Mouse (Mus musculus): ENCODE measurements around the gene Vps13d. TPM values are rescaled to one million over a fixed set of nuclear protein-coding genes. Genes with fewer than 3 reads are reported as not detected.

Vps13d gene
- total and polyA plus RNA-seq, 3 experiments = 9.4 to 9.8 (median 9.7) TPM

- no peak overlapping the region for H3K4me3 ChIP-seq (replicated peaks in 1 of 3; ENCODE audit: low read depth in 2 of 3, low read length in 2 of 3, poor library complexity in 1 of 3)
- peaks cover 8 to 13% of the 10 kb centered on the region in 2 experiments for H3K36me3 ChIP-seq (replicated peaks in 1 of 2; ENCODE audit: control insufficient read depth in 1 of 2, insufficient read depth in 1 of 2, low read length in 1 of 2)
- no peak overlapping the region for H3K4me2 ChIP-seq (ENCODE audit: insufficient read depth, low read depth, poor library complexity, severe bottlenecking)
- no peaks in the 10 kb centered on the region for H3K9me3 ChIP-seq (replicated peaks; ENCODE audit: low read length)
- H3K79me2 ChIP-seq (replicated peaks; ENCODE audit: control insufficient read depth, extremely low read depth, insufficient read depth, poor library complexity, severe bottlenecking) = no peaks in the 10 kb centered on the region
- in situ Hi-C loops (cut with MboI; ENCODE audit: low pct_ligation_motif_present, low pct_unique_long_range_greater_than_20kb, low sequenced_read_pairs) (no loop called here), dilution Hi-C loops (cut with MboI; ENCODE audit: extremely low pct_ligation_motif_present, extremely low pct_unique_long_range_greater_than_20kb, low sequenced_read_pairs) (no loop called here)
- DNase-seq (ENCODE audit: extremely low read depth) = peak; percentile 27
- H3K27me3 ChIP-seq (replicated peaks) = no peaks in the 10 kb centered on the region
- H3K27ac ChIP-seq (ENCODE audit: insufficient read depth, low read depth) = no peak overlapping the region
- no peak overlapping the region for H3K9ac ChIP-seq (ENCODE audit: insufficient read depth, low read depth)
- no peak for TF ChIP-seq ELF1 (IDR thresholded peaks at IDR 0.05; ENCODE audit: low read depth, low read length)
- no peak for TF ChIP-seq CHD2 (IDR thresholded peaks at IDR 0.05; ENCODE audit: low read length)
- no peak for TF ChIP-seq E2F4 (IDR thresholded peaks at IDR 0.05; ENCODE audit: insufficient replicate concordance, low read depth, low read length)
- TF ChIP-seq PAX5 (IDR thresholded peaks at IDR 0.05; ENCODE audit: low read length) = no peak
- TF ChIP-seq MAZ (IDR thresholded peaks at IDR 0.05; ENCODE audit: low read depth, low read length) = no peak
- TF ChIP-seq JUND (conservative IDR thresholded peaks at IDR 0.05; ENCODE audit: low read depth, low read length) = peak; percentile 66; the same call in 1 of the 2 replicates
- no peak for TF ChIP-seq NRF1 (IDR thresholded peaks at IDR 0.05; ENCODE audit: low read depth, low read length)
- TF ChIP-seq ZC3H11A (IDR thresholded peaks at IDR 0.05; ENCODE audit: low read depth, low read length) = no peak
- peak; percentile 62; the same call in 1 of the 2 replicates for TF ChIP-seq ETS1 (conservative IDR thresholded peaks at IDR 0.05; ENCODE audit: low read depth, low read length)
- TF ChIP-seq UBTF (IDR thresholded peaks at IDR 0.05; ENCODE audit: low read depth, low read length) = no peak
- TF ChIP-seq MXI1 (IDR thresholded peaks at IDR 0.05; ENCODE audit: low read depth, low read length) = no peak
- no peak for TF ChIP-seq MAFK (IDR thresholded peaks at IDR 0.05; ENCODE audit: insufficient replicate concordance, low read length)
- no peak for TF ChIP-seq CHD1 (IDR thresholded peaks at IDR 0.05; ENCODE audit: low read depth, low read length)
- no peak for TF ChIP-seq EP300 (IDR thresholded peaks at IDR 0.05; ENCODE audit: low read length)
- no peak for TF ChIP-seq IRF4 (IDR thresholded peaks at IDR 0.05; ENCODE audit: low read depth, low read length)
- TF ChIP-seq USF1 (IDR thresholded peaks at IDR 0.05; ENCODE audit: low read depth, low read length) = no peak
- no peak for TF ChIP-seq MEF2A (IDR thresholded peaks at IDR 0.05; ENCODE audit: borderline replicate concordance, low read depth, low read length)
- TF ChIP-seq JUN (IDR thresholded peaks at IDR 0.05; ENCODE audit: insufficient read depth, low read depth, low read length) = peak; percentile 43; the same call in 1 of the 2 replicates
- TF ChIP-seq POLR2AphosphoS2 (IDR thresholded peaks at IDR 0.05; ENCODE audit: low read depth, low read length) = no peak
- TF ChIP-seq USF2 (conservative IDR thresholded peaks at IDR 0.05; ENCODE audit: low read depth, low read length) = no peak
- no peak for TF ChIP-seq HCFC1 (IDR thresholded peaks at IDR 0.05; ENCODE audit: low read depth, low read length)
- TF ChIP-seq BHLHE40 (IDR thresholded peaks at IDR 0.05; ENCODE audit: low read depth, low read length) = 0 out of 2 replicates have a peak, but pooled peaks have one; percentile 13
- TF ChIP-seq GABPA (IDR thresholded peaks at IDR 0.05; ENCODE audit: insufficient replicate concordance, low read depth, low read length) = no peak
- TF ChIP-seq SIN3A (IDR thresholded peaks at IDR 0.05; ENCODE audit: low read length) = no peak
- TF ChIP-seq KAT2A (IDR thresholded peaks at IDR 0.05; ENCODE audit: insufficient replicate concordance, low read length) = no peak
- no peak for TF ChIP-seq NELFE (IDR thresholded peaks at IDR 0.05; ENCODE audit: low read depth, low read length)
- peak in 1 of 2 experiments; percentile 40; a peak in 2 of 4 replicates for TF ChIP-seq CTCF (conservative IDR thresholded peaks at IDR 0.05 in 1 of 2, IDR thresholded peaks at IDR 0.05 in 1 of 2; ENCODE audit: low read depth in 2 of 2, low read length in 2 of 2)
- TF ChIP-seq RAD21 (IDR thresholded peaks at IDR 0.05; ENCODE audit: low read depth, low read length) = peak; percentile 39
- peak; percentile 31; the same call in 1 of the 2 replicates for TF ChIP-seq SMC3 (IDR thresholded peaks at IDR 0.05; ENCODE audit: low read depth, low read length)
- TF ChIP-seq RCOR1 (conservative IDR thresholded peaks at IDR 0.05; ENCODE audit: low read depth, low read length) = no peak
- TF ChIP-seq ZKSCAN1 (IDR thresholded peaks at IDR 0.05; ENCODE audit: borderline replicate concordance, low read depth, low read length) = no peak
- TF ChIP-seq ZNF384 (IDR thresholded peaks at IDR 0.05; ENCODE audit: low read depth, low read length) = no peak
- TF ChIP-seq ZMIZ1 (IDR thresholded peaks at IDR 0.05; ENCODE audit: low read depth, low read length) = no peak
- no peak for TF ChIP-seq POLR2A (IDR thresholded peaks at IDR 0.05; ENCODE audit: low read depth, low read length)
- no peak for TF ChIP-seq MAX (IDR thresholded peaks at IDR 0.05; ENCODE audit: low read length)
- peaks cover 0 to 26% of the 10 kb centered on the region in 2 experiments; a peak in 3 of 4 replicates for H3K4me1 ChIP-seq (ENCODE audit: control insufficient read depth in 1 of 2, insufficient read depth in 2 of 2)
These were observed 14.4 kb upstream of the Vps13d start for GRCm38 (mm10) chr4:145209076-145209689.

All from CH12.LX (cell line).